In genomic region chr11:87579713-87580112, GRCm38 (mm10) we compare ENCODE assay signal across 12 mouse cellular contexts. TPM values are rescaled to one million over a fixed set of nuclear protein-coding genes. Genes with fewer than 3 reads are reported as not detected.
DNase-seq lines count a peak whose midpoint lies in the region; ATAC-seq and TF ChIP-seq lines count a peak whose summit lies in the region.
"Had no signal": no experiment of that assay in that cellular context is flagged by ENCODE, and none has a peak within 500 bp of the region (broad histone marks: within the 10 kb centered on the region; RNA-seq: fewer than 3 reads in every experiment).

No protein-coding gene starts in this region.

- no peak for TF ChIP-seq CTCF in lung, embryonic 14.5 days (IDR thresholded peaks at IDR 0.05; ENCODE audit: low read depth)

- peak overlapping the region; percentile 91; the same call in 1 of the 2 replicates for H3K4me2 ChIP-seq in heart, embryonic 15.5 days
- peak overlapping the region; percentile 93 for H3K4me2 ChIP-seq in neural tube, embryonic 13.5 days
- H3K4me2 ChIP-seq in lung, embryonic 14.5 days = peak overlapping the region; percentile 93
- H3K4me2 ChIP-seq in stomach, embryonic 16.5 days (ENCODE audit: low read depth, low read length) = no peak overlapping the region

- peak overlapping the region; percentile 77 for H3K27ac ChIP-seq in heart, embryonic 15.5 days
- H3K27ac ChIP-seq in neural tube, embryonic 13.5 days (replicated peaks) = peak overlapping the region; percentile 28; the same call in 1 of the 2 replicates
- H3K27ac ChIP-seq in lung, embryonic 14.5 days (ENCODE audit: low read depth) = peak overlapping the region; percentile 70; the same call in 1 of the 2 replicates
- peak overlapping the region; percentile 13; the same call in 1 of the 2 replicates for H3K27ac ChIP-seq in stomach, embryonic 16.5 days (ENCODE audit: low read length)
- H3K27ac ChIP-seq: embryonic facial prominence, embryonic 13.5 days; neural tube, embryonic 12.5 days had no signal

- H3K4me1 ChIP-seq in heart, embryonic 15.5 days (replicated peaks) = peaks cover 47% of the 10 kb centered on the region
- peaks cover 22% of the 10 kb centered on the region for H3K4me1 ChIP-seq in neural tube, embryonic 13.5 days (replicated peaks)
- peaks cover 12% of the 10 kb centered on the region for H3K4me1 ChIP-seq in lung, embryonic 14.5 days (ENCODE audit: insufficient read depth)
- H3K4me1 ChIP-seq in stomach, embryonic 16.5 days (ENCODE audit: control insufficient read depth, insufficient read depth, low read length) = peaks cover 5% of the 10 kb centered on the region; the same call in 1 of the 2 replicates

- ATAC-seq in heart, embryonic 15.5 days (replicated peaks; ENCODE audit: insufficient number of reproducible peaks, insufficient read depth, low FRiP score, low read depth) = no peak
- ATAC-seq in neural tube, embryonic 13.5 days (ENCODE audit: low read depth) = no peak
- ATAC-seq in lung, embryonic 14.5 days (ENCODE audit: insufficient read depth) = peak; percentile 32; the same call in 1 of the 2 replicates
- no peak for ATAC-seq in stomach, embryonic 16.5 days (ENCODE audit: insufficient read depth, low FRiP score)

- no peak overlapping the region for H3K9ac ChIP-seq in heart, embryonic 15.5 days
- no peak overlapping the region for H3K9ac ChIP-seq in neural tube, embryonic 13.5 days
- no peak overlapping the region for H3K9ac ChIP-seq in lung, embryonic 14.5 days
- H3K9ac ChIP-seq in stomach, embryonic 16.5 days (ENCODE audit: low read length) = no peak overlapping the region
- H3K9ac ChIP-seq: embryonic facial prominence, embryonic 13.5 days; neural tube, embryonic 12.5 days had no signal

- peak overlapping the region; percentile 59; the same call in 1 of the 2 replicates for H3K4me3 ChIP-seq in heart, embryonic 15.5 days
- H3K4me3 ChIP-seq in neural tube, embryonic 13.5 days = no peak overlapping the region
- no peak overlapping the region for H3K4me3 ChIP-seq in lung, embryonic 14.5 days (ENCODE audit: low read depth, low read length)
- no peak overlapping the region for H3K4me3 ChIP-seq in stomach, embryonic 16.5 days (replicated peaks; ENCODE audit: low read length)

- no peaks in the 10 kb centered on the region for H3K36me3 ChIP-seq in heart, embryonic 15.5 days
- no peaks in the 10 kb centered on the region for H3K36me3 ChIP-seq in neural tube, embryonic 13.5 days
- no peaks in the 10 kb centered on the region for H3K36me3 ChIP-seq in lung, embryonic 14.5 days (ENCODE audit: insufficient read depth)
- H3K36me3 ChIP-seq in stomach, embryonic 16.5 days (ENCODE audit: control insufficient read depth, insufficient read depth, low read length) = no peaks in the 10 kb centered on the region
- H3K36me3 ChIP-seq: embryonic facial prominence, embryonic 13.5 days; neural tube, embryonic 12.5 days had no signal

- DNase-seq in heart, postnatal 14 days = no peak
- DNase-seq in neural tube, embryonic 10.5 days (ENCODE audit: extremely low spot score, low spot score) = no peak
- DNase-seq in lung, embryonic 14.5 days = peak; percentile 75
- no peak for DNase-seq in adrenal gland, adult 2 months
- DNase-seq in right cerebral cortex, postnatal 10 days (ENCODE audit: low spot score in 2 of 2) = no peak

- 15% methylated on average over 1 of the region's 1 CpGs for WGBS in heart, embryonic 15.5 days
- WGBS in neural tube, embryonic 13.5 days = 41% methylated on average over 1 of the region's 1 CpGs
- WGBS in lung, embryonic 14.5 days = 30% methylated on average over 1 of the region's 1 CpGs
- 53% methylated on average over 1 of the region's 1 CpGs for WGBS in stomach, embryonic 16.5 days

- no peaks in the 10 kb centered on the region for H3K27me3 ChIP-seq in heart, embryonic 15.5 days
- H3K27me3 ChIP-seq in neural tube, embryonic 13.5 days = peaks cover 6% of the 10 kb centered on the region; the same call in 1 of the 2 replicates
- H3K27me3 ChIP-seq in lung, embryonic 14.5 days (ENCODE audit: insufficient read depth, low read length) = no peaks in the 10 kb centered on the region
- H3K27me3 ChIP-seq in stomach, embryonic 16.5 days (ENCODE audit: control insufficient read depth, insufficient read depth, low read length) = no peaks in the 10 kb centered on the region

- H3K9me3 ChIP-seq in heart, embryonic 15.5 days (replicated peaks) = no peaks in the 10 kb centered on the region
- no peaks in the 10 kb centered on the region for H3K9me3 ChIP-seq in neural tube, embryonic 13.5 days
- H3K9me3 ChIP-seq in lung, embryonic 14.5 days (ENCODE audit: low read depth, low read length) = no peaks in the 10 kb centered on the region
- H3K9me3 ChIP-seq in stomach, embryonic 16.5 days (replicated peaks; ENCODE audit: control insufficient read depth, low read length) = no peaks in the 10 kb centered on the region
- H3K9me3 ChIP-seq: embryonic facial prominence, embryonic 13.5 days; neural tube, embryonic 12.5 days had no signal

- intact Hi-C loops in heart, postnatal 14 days (cut with DNase I) = no loop called here

RNA-seq across cellular contexts. Expression of gene Sept4, which starts 11.0 kb away (rescaled TPM):
- polyA plus RNA-seq in heart, embryonic 15.5 days (2015; fragmentation: Nextera tagmentation; extraction: Ambion mirVana) = 23.8 and 25.6 TPM in 2 replicates
- 10 to 100 TPM; 70.3 to 70.8 TPM for total RNA-seq in heart, postnatal 14 days (2021)
- polyA plus RNA-seq in neural tube, embryonic 13.5 days (2015; fragmentation: Nextera tagmentation; extraction: Ambion mirVana) = 21.9 and 27.2 TPM in 2 replicates
- 48.5 TPM in 2 replicates for polyA plus RNA-seq in lung, embryonic 14.5 days (2014; fragmentation: Nextera tagmentation; extraction: Ambion mirVana)
- polyA plus RNA-seq in stomach, embryonic 16.5 days (2015; fragmentation: Nextera tagmentation; extraction: Ambion mirVana) = 25.1 and 26.7 TPM in 2 replicates
- total RNA-seq in adrenal gland, adult 2 months (2021) = 10 to 100 TPM; 42.0 to 52.8 TPM
- 14.8 and 14.9 TPM in 2 replicates for polyA plus RNA-seq in adrenal gland, adult 2 months (2012; rRNA removed)

RNA-seq across cellular contexts. Expression of gene Mtmr4, which starts 12.2 kb away (rescaled TPM):
- polyA plus RNA-seq in heart, embryonic 15.5 days (2015; fragmentation: Nextera tagmentation; extraction: Ambion mirVana) = 13.1 and 18.4 TPM in 2 replicates
- 10 to 100 TPM; 16.0 to 22.9 TPM for total RNA-seq in heart, postnatal 14 days (2021)
- 54.4 and 58.2 TPM in 2 replicates for polyA plus RNA-seq in neural tube, embryonic 13.5 days (2015; fragmentation: Nextera tagmentation; extraction: Ambion mirVana)
- 41.2 and 43.6 TPM in 2 replicates for polyA plus RNA-seq in lung, embryonic 14.5 days (2014; fragmentation: Nextera tagmentation; extraction: Ambion mirVana)
- 27.0 and 28.6 TPM in 2 replicates for polyA plus RNA-seq in stomach, embryonic 16.5 days (2015; fragmentation: Nextera tagmentation; extraction: Ambion mirVana)
- total RNA-seq in adrenal gland, adult 2 months (2021) = 10 to 100 TPM; 24.6 to 31.1 TPM
- polyA plus RNA-seq in adrenal gland, adult 2 months (2012; rRNA removed) = 13.0 and 15.2 TPM in 2 replicates

RNA-seq across cellular contexts. Expression of gene Gm11492, which starts 13.3 kb away (rescaled TPM):
- polyA plus RNA-seq in heart, embryonic 15.5 days (2015; fragmentation: Nextera tagmentation; extraction: Ambion mirVana) = not detected in 2 replicates
- total RNA-seq in heart, postnatal 14 days (2021) = not detected
- polyA plus RNA-seq in neural tube, embryonic 13.5 days (2015; fragmentation: Nextera tagmentation; extraction: Ambion mirVana) = not detected in 2 replicates
- not detected in 2 replicates for polyA plus RNA-seq in lung, embryonic 14.5 days (2014; fragmentation: Nextera tagmentation; extraction: Ambion mirVana)
- not detected in 2 replicates for polyA plus RNA-seq in stomach, embryonic 16.5 days (2015; fragmentation: Nextera tagmentation; extraction: Ambion mirVana)
- total RNA-seq in adrenal gland, adult 2 months (2021) = not detected
- not detected in 2 replicates for polyA plus RNA-seq in adrenal gland, adult 2 months (2012; rRNA removed)
- polyA plus RNA-seq: embryonic facial prominence, embryonic 13.5 days; intestine, embryonic 14.5 days; liver, embryonic 16.5 days; neural tube, embryonic 12.5 days had no signal

RNA-seq across cellular contexts. Expression of gene Hsf5, which starts 37.3 kb away (rescaled TPM):
- 0.08 and 0.09 TPM in 2 replicates for polyA plus RNA-seq in heart, embryonic 15.5 days (2015; fragmentation: Nextera tagmentation; extraction: Ambion mirVana)
- total RNA-seq in heart, postnatal 14 days (2021) = under 1 TPM in 1 of 2 experiments, not detected in 1; 0.07 TPM
- 0.59 and 0.63 TPM in 2 replicates for polyA plus RNA-seq in neural tube, embryonic 13.5 days (2015; fragmentation: Nextera tagmentation; extraction: Ambion mirVana)
- 0.38 and 0.41 TPM in 2 replicates for polyA plus RNA-seq in lung, embryonic 14.5 days (2014; fragmentation: Nextera tagmentation; extraction: Ambion mirVana)
- 0.10 and 0.14 TPM in 2 replicates for polyA plus RNA-seq in stomach, embryonic 16.5 days (2015; fragmentation: Nextera tagmentation; extraction: Ambion mirVana)
- under 1 TPM in 1 of 2 experiments, not detected in 1; 0.12 TPM for total RNA-seq in adrenal gland, adult 2 months (2021)
- 0.04 TPM in 1 of 2 replicates, not detected in the other for polyA plus RNA-seq in adrenal gland, adult 2 months (2012; rRNA removed)

Comparison
In these comparisons a context has a peak if more than half of its experiments do, and no peak if none do; other contexts are left out.
1. H3K27ac ChIP-seq: peak in every context shown above with its lines; median percentile 77 in heart, embryonic 15.5 days; 70 in lung, embryonic 14.5 days; 28 in neural tube, embryonic 13.5 days; 13 in stomach, embryonic 16.5 days.